Mouse (Mus musculus) pancreas, adult 10 weeks (tissue): ENCODE measurements around the gene Cers3. TPM values are rescaled to one million over a fixed set of nuclear protein-coding genes. Genes with fewer than 3 reads are reported as not detected.

ENCODE experiments used
- polyA plus RNA-seq: library from polyadenylated mRNA; stranded (reverse); fragments of 350-450 nt; fragmentation: Illumina TruSeq; extraction: RNeasy Lipid Tissue Mini Kit (QIAGEN cat#74804); gene quantifications from one replicate; pipeline ENCODE4 v1.2.3, GENCODE M21; 2015; ENCODE audit warnings: low read depth, low replicate concordance; ENCODE audit not compliant: insufficient read depth

Cers3 gene
- polyA plus RNA-seq, result not detected

DNA sequence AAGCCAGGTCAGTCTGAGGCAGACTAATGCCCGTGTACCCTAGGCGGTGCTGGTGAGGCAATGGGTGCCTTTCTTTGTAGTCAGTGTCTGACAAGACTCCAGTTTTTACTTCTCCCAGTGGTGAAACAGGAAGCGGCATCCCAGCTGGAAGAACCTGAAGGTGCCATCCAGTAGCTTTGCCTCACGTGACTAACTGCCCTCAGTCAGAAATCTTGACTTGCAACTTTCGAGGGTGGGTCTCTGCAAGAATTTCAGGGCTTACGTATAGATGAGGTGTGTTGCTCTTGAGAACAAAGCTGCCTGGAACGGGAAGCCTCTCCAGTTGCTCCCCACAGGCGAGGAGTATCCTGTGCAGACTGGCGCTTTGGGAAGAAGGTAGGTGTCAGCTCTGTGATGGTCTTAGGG, at the start of gene Cers3:
TSS of gene Cers3 (plus strand) at position 128 of the 405 bp plus-strand sequence.

DNA sequence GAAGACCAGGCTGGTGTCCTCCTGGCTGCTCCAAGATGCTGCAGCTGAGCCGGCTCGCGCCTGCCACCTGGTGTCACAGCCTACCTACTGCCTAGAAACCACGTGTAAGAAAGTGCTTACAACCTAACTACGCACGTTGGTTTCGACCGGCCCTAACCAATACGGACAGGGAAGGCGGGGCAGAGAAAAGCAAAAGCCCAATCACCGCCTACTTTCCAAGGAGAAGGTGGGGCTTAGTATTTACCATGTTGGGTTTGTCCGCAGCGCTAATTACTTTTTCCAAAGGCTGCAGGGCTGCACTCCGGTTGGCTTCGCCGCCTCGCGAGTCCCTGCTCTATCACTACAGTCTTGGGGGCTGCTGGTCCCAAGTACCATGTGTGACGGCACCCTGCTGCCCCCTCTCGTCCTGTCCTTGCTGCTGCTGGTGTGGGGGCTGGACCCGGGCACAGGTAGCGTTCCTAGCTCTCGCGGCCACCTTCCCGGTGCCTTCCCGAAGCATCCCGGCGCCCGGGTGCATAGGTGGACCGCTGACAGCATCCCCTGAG, 96.2 kb downstream of the Cers3 start, which contains the start of gene Adamts17:
TSS of gene Adamts17 (plus strand) at position 273 of the 545 bp plus-strand sequence.

Other genes starting within 250 kb of the Cers3 start
- 1.7 TPM for gene Asb7, start 53.9 kb upstream of the Cers3 start, polyA plus RNA-seq
- gene Lins1, start 53.6 kb upstream of the Cers3 start, polyA plus RNA-seq, result 4.1 TPM
- gene Adamts17, start 96.2 kb downstream of the Cers3 start, polyA plus RNA-seq, result 0.20 TPM